Mouse (Mus musculus) embryo, embryonic 9.5 days (tissue): Measurements from ENCODE around the gene Olfr1255.

Source experiments
- DNase-seq: peaks from one replicate; pipeline ENCODE4 v3.0.0-alpha.2; 2017; ENCODE audit errors: extremely low spot score

Gene Olfr1255

DNA sequence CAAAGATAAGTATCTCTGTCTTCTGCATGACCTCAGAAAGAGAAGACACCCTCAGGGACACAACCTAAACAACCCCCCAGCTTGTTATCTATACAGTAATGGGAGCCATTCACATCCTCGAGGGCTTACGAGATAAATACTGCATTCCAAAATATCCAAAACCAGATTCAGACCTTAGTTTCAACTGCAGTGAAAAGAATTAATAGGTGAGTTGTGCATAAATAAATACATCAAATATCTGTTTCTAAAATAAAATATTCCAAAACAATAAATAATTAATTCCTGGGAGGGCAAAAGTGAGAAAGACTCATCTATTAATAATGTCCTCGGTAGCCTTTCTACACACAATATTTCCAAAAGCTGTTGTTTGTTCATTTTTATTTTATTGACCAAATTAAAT is at the start of gene Olfr1255:
Gene Olfr1255, plus strand, starts transcription at position 301 of the 400 bp plus-strand sequence.
- DNase-seq = no peak

DNA sequence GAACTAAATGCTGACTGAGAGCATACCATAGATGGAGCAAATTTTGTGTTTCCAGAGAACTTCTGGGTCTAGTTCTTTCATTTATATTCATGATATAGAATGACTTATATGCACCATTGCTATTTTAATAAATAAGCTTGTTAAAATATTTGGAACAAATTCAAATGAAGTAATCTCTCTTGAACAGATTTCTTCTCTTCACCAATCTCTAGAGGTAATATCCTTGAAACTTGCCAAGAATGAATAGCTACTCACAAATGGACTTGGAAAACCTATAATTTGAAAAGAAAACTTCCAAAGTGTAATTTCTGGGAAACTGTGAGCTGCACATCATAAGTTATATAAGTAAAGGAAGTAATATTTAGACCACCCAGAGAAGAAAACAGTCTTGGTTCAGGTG is 18.3 kb upstream of the Olfr1255 start, which contains the start of gene Olfr1254:
Gene Olfr1254, minus strand, starts transcription at position 101 of the 400 bp plus-strand sequence.
- DNase-seq = no peak

DNA sequence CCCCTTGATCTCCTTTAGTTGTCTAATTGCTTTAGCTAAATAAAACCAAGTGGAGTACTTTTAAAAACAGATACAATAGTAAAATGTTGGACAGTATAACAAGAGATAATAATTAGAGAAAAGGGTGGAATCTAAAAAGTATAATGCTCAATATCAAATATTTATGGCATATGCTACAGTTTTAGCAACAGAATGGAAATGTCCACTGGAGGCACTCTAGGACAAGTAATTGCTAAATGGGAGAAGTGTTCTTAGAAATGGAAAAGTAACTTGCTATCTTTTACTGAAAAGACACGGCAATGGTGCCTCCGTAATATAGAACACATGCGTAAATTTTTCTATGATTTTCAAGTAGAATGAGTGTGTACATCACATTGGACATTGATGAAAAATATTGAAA is 12.3 kb upstream of the Olfr1255 start:
- no peak for DNase-seq

DNA sequence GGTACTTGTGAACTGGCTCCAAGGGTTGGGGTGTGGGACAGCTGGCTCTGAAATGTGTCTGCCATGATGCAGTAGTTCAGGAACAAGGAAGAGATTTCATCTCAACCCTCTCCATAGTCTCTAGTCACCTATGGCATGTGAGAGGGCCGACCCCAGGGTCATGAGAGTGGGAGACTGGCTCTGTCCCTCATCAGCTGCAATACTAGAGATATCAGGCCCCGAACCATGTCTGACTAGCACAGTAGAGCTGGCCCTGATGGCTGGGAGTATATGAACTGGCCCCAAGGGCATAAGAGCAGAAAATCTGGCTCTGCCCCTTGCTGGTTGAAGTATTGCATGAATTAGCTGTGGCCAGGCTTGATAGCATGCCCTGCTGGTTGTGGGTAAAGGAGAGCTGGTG is 1.1 kb upstream of the Olfr1255 start:
- DNase-seq = no peak

DNA sequence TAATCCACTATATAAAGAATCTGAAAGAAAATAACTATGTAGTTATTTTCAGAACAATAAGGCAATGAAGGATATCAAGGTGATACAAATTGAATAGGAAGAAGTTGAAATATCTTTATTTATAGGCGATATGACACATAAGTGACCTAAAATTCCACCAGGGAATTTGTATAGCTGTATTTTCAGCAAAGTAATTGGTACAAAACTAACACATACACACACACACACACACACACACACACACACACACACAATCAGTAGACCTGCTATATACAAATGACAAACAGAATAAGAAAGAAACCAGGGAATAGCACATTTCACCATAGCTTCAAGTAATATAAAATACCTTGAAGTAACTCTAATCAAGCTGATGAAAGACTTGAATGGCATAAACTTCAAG is 8.4 kb downstream of the Olfr1255 start:
- no peak for DNase-seq

DNA sequence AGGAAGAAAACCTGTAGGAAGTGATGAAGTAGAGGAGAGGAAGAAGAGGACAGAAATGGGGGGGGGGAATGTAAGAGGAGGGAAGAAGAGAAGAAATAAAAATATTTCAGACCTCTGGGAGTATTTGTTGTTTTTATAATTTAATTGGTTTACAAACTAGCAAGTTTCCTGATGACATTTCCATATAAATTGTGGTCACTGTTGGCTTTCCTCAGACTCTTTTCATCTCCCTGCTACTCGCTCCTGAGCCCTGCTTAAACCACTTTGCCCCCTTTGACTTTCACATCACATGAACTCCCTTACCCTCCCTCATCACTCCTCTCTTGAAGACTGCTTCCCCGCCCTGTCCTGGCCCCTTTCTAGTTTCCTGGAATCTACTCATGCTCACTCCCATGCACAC is 29.6 kb downstream of the Olfr1255 start, which contains the start of gene Olfr1256:
Gene Olfr1256, minus strand, starts transcription at position 101 of the 400 bp plus-strand sequence.
- no peak for DNase-seq

DNA sequence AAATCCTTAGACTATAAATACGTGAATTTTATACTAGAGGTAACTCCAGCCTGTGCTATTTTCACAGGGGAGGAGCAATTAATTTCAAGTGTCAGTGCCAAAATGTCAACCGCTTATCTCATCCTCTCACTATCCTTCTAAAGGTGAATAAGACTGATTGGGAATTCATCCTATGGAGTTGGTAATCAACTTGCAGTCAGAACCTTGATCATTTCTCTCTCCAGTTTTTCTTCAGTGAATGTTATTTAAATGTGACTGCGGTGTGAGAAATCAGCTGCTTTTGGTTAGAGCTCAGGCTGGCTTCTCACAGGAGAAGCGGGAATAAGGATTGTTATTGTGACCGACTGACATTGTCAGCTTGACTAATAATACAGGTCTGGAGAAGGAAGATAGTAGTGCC is 36.3 kb downstream of the Olfr1255 start, which contains the start of gene Olfr48:
Gene Olfr48, minus strand, starts transcription at position 101 of the 400 bp plus-strand sequence.
- no peak for DNase-seq

DNA sequence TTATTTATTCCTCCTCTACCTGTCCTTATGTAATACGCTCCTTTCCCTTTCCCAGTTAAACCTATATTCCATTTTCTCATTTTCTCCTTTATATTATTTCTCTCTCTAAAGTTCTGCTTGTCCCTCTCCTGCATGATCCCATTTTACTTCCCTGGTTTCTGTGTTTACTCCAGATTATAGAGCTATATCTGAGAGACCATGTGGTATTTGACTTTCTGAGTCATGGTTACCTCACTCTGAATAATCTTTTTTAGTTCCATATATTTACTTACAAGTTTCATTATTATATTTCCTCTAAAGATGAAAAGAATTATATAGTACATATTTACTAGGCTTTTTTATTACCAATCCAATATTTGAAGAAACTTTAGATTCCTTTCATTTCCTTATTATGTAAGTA is 37.4 kb downstream of the Olfr1255 start:
- no peak for DNase-seq
